Mouse (Mus musculus) lung, adult 2 months (tissue): Measurements from ENCODE around the gene Bicc1. TPM values are rescaled to one million over a fixed set of nuclear protein-coding genes. Genes with fewer than 3 reads are reported as not detected.

ENCODE experiments used
- DNase-seq: peaks from one replicate; pipeline ENCODE4 v3.0.0; 2022
- H3K4me1 ChIP-seq: fragments of 200-500 bp; 2 replicates; pipeline ENCODE4 v1.6.1; 2011; ENCODE audit warnings: low read length; ENCODE audit not compliant: control insufficient read depth, insufficient read depth
- H3K4me3 ChIP-seq: fragments of 200-500 bp; replicated peaks from 2 replicates; pipeline ENCODE3; 2011; ENCODE audit warnings: low read depth, mild to moderate bottlenecking, control low read depth, low read length; ENCODE audit errors: extremely low read depth
- CTCF ChIP-seq: fragments of 200-500 bp; IDR thresholded peaks from 2 replicates; pipeline ENCODE4 v1.5.1; 2011; ENCODE audit warnings: mild to moderate bottlenecking, low read length, control low read depth; ENCODE audit not compliant: insufficient read depth
- POLR2A ChIP-seq: fragments of 200-500 bp; IDR thresholded peaks from 2 replicates; pipeline ENCODE4 v1.6.1; 2011; ENCODE audit warnings: low read depth, mild to moderate bottlenecking, control low read depth, low read length, borderline replicate concordance; ENCODE audit errors: extremely low read depth
- WGBS: fragments of 180-500 bp; shearing (Covaris S2); methylation state at CpG from one replicate; pipeline ENCODE4 v1.1.7; 2018; 5-methylcytosine and 5-hydroxymethylcytosine counted together
- polyA plus RNA-seq: library from polyadenylated mRNA; depleted of rRNA; stranded (reverse); fragments of >200 nt; gene quantifications from 2 replicates; pipeline ENCODE4 v1.2.3, GENCODE M21; 2012

Gene Bicc1
- polyA plus RNA-seq, 1 experiment = 23.5 TPM

- Histone ChIP-seq H3K4me3 (no peak overlapping the region), H3K4me1 (peaks cover 3% of the 10 kb centered on the region; the same call in 1 of the 2 replicates)
- 70% methylated on average over 9 of the region's 9 CpGs for WGBS
- TF ChIP-seq POLR2A (no peak), CTCF (no peak)
- DNase-seq = no peak
Measured at GRCm38 (mm10) chr10:71131333-71131732, 28.2 kb downstream of the Bicc1 start.

GRCm38 (mm10) chr10:71130261-71130660, 29.2 kb downstream of the Bicc1 start:
- Histone ChIP-seq H3K4me1 (no peaks in the 10 kb centered on the region; the same call in 1 of the 2 replicates), H3K4me3 (no peak overlapping the region)
- WGBS = 54% methylated on average over 9 of the region's 9 CpGs
- TF ChIP-seq CTCF (no peak), POLR2A (no peak)
- no peak for DNase-seq

- no peak overlapping the region for H3K4me3 ChIP-seq
- no peaks in the 10 kb centered on the region; the same call in 1 of the 2 replicates for H3K4me1 ChIP-seq
- TF ChIP-seq POLR2A (no peak), CTCF (no peak)
- WGBS = 58% methylated on average over 8 of the region's 8 CpGs
- no peak for DNase-seq
Measured at GRCm38 (mm10) chr10:71127951-71128331, 31.6 kb downstream of the Bicc1 start.

GRCm38 (mm10) chr10:71127278-71127950, 32.1 kb downstream of the Bicc1 start:
- H3K4me1 ChIP-seq = no peaks in the 10 kb centered on the region
- no peak overlapping the region for H3K4me3 ChIP-seq
- no peak for DNase-seq
- no peak for TF ChIP-seq POLR2A
- no peak for TF ChIP-seq CTCF
- WGBS = 71% methylated on average over 13 of the region's 13 CpGs

GRCm38 (mm10) chr10:71123974-71124373, 35.5 kb downstream of the Bicc1 start:
- TF ChIP-seq POLR2A = no peak
- no peak for TF ChIP-seq CTCF
- peaks cover 3% of the 10 kb centered on the region; the same call in 1 of the 2 replicates for H3K4me1 ChIP-seq
- 47% methylated on average over 3 of the region's 3 CpGs for WGBS
- no peak overlapping the region for H3K4me3 ChIP-seq
- DNase-seq = no peak

- 42% methylated on average over 4 of the region's 4 CpGs for WGBS
- no peak for DNase-seq
- TF ChIP-seq POLR2A (no peak), CTCF (no peak)
- Histone ChIP-seq H3K4me1 (peaks cover 6% of the 10 kb centered on the region; the same call in 1 of the 2 replicates), H3K4me3 (no peak overlapping the region)
Measured at GRCm38 (mm10) chr10:71123395-71123794, 36.1 kb downstream of the Bicc1 start.

- Histone ChIP-seq H3K4me3 (no peak overlapping the region), H3K4me1 (peaks cover 6% of the 10 kb centered on the region; the same call in 1 of the 2 replicates)
- TF ChIP-seq CTCF (no peak), POLR2A (no peak)
- DNase-seq = no peak
- WGBS = 75% methylated on average over 8 of the region's 8 CpGs
Measured at GRCm38 (mm10) chr10:71122480-71122879, 37.0 kb downstream of the Bicc1 start.

GRCm38 (mm10) chr10:71120769-71121165, 38.7 kb downstream of the Bicc1 start:
- no peak for DNase-seq
- 59% methylated on average over 3 of the region's 3 CpGs for WGBS
- TF ChIP-seq CTCF = no peak
- TF ChIP-seq POLR2A = no peak
- peaks cover 6% of the 10 kb centered on the region; the same call in 1 of the 2 replicates for H3K4me1 ChIP-seq
- H3K4me3 ChIP-seq = no peak overlapping the region

GRCm38 (mm10) chr10:71120121-71120768, 39.3 kb downstream of the Bicc1 start:
- Histone ChIP-seq H3K4me3 (no peak overlapping the region), H3K4me1 (peaks cover 6% of the 10 kb centered on the region; the same call in 1 of the 2 replicates)
- no peak for DNase-seq
- TF ChIP-seq POLR2A = no peak
- WGBS = 50% methylated on average over 14 of the region's 14 CpGs

GRCm38 (mm10) chr10:71119120-71119847, 40.2 kb downstream of the Bicc1 start:
- Histone ChIP-seq H3K4me1 (peaks cover 6% of the 10 kb centered on the region; the same call in 1 of the 2 replicates), H3K4me3 (no peak overlapping the region)
- 42% methylated on average over 15 of the region's 15 CpGs for WGBS
- no peak for TF ChIP-seq CTCF
- no peak for TF ChIP-seq POLR2A
- peak; percentile 17 for DNase-seq
